Comparison of ENCODE assay signal across 9 mouse cellular contexts in genomic region chr6:93715181-93716180, GRCm38 (mm10).
A peak's percentile ranks its signal among the peaks of the same experiment; 100 is the strongest.
DNase-seq lines count a peak whose midpoint lies in the region; ATAC-seq and TF ChIP-seq lines count a peak whose summit lies in the region.
"Had no signal": no experiment of that assay in that cellular context is flagged by ENCODE, and none has a peak within 500 bp of the region (broad histone marks: within the 10 kb centered on the region; RNA-seq: fewer than 3 reads in every experiment).

No protein-coding gene starts in this region.

- no peaks in the 10 kb centered on the region for H3K9me3 ChIP-seq in lung, embryonic 14.5 days (ENCODE audit: low read depth, low read length)
- H3K9me3 ChIP-seq in forebrain, embryonic 14.5 days (replicated peaks; ENCODE audit: control insufficient read depth, low read length) = no peaks in the 10 kb centered on the region
- no peaks in the 10 kb centered on the region for H3K9me3 ChIP-seq in limb, embryonic 11.5 days (ENCODE audit: control insufficient read depth, low read length)

- peak; percentile 34 for DNase-seq in lung, embryonic 14.5 days
- no peak for DNase-seq in lung, postnatal 25 days (ENCODE audit: low spot score)
- peak; percentile 45 for DNase-seq in forebrain, embryonic 14.5 days (ENCODE audit: low spot score)
- DNase-seq in limb, embryonic 11.5 days (ENCODE audit: low spot score) = peak; percentile 53
- DNase-seq in c-Kit-positive CD71-positive TER-119-positive erythroid progenitor cells, embryonic 14.5 days (ENCODE audit: low spot score) = no peak
- no peak for DNase-seq in left cerebral cortex, postnatal 14 days (ENCODE audit: low spot score in 2 of 2)

- no peaks in the 10 kb centered on the region for H3K36me3 ChIP-seq in lung, embryonic 14.5 days (ENCODE audit: insufficient read depth)
- no peaks in the 10 kb centered on the region for H3K36me3 ChIP-seq in forebrain, embryonic 14.5 days (ENCODE audit: control insufficient read depth, insufficient read depth, low read length)
- H3K36me3 ChIP-seq in limb, embryonic 11.5 days (ENCODE audit: control insufficient read depth, insufficient read depth, low read length) = no peaks in the 10 kb centered on the region

- H3K27ac ChIP-seq in lung, embryonic 14.5 days (ENCODE audit: low read depth) = no peak overlapping the region
- H3K27ac ChIP-seq in forebrain, embryonic 14.5 days (ENCODE audit: low read depth, low read length) = no peak overlapping the region
- no peak overlapping the region for H3K27ac ChIP-seq in limb, embryonic 11.5 days (replicated peaks; ENCODE audit: low read depth, low read length)
- H3K27ac ChIP-seq in olfactory bulb, adult 2 months (ENCODE audit: insufficient read depth, low read depth, low read length) = peak overlapping the region; percentile 18; the same call in 1 of the 2 replicates

- TF ChIP-seq CTCF in lung, embryonic 14.5 days (IDR thresholded peaks at IDR 0.05; ENCODE audit: low read depth) = no peak
- TF ChIP-seq CTCF in olfactory bulb, adult 2 months (IDR thresholded peaks at IDR 0.05; ENCODE audit: insufficient read depth, low read depth, low read length) = no peak

- H3K27me3 ChIP-seq in lung, embryonic 14.5 days (ENCODE audit: insufficient read depth, low read length) = peaks cover 13% of the 10 kb centered on the region; the same call in 1 of the 2 replicates
- H3K27me3 ChIP-seq in forebrain, embryonic 14.5 days (replicated peaks; ENCODE audit: control insufficient read depth, insufficient read depth, low read length) = no peaks in the 10 kb centered on the region
- H3K27me3 ChIP-seq in limb, embryonic 11.5 days (ENCODE audit: control insufficient read depth, insufficient read depth, low read length) = no peaks in the 10 kb centered on the region

- peak overlapping the region; percentile 45 for H3K4me2 ChIP-seq in lung, embryonic 14.5 days
- peak overlapping the region; percentile 44 for H3K4me2 ChIP-seq in forebrain, embryonic 14.5 days (ENCODE audit: low read length)
- peak overlapping the region; percentile 55 for H3K4me2 ChIP-seq in limb, embryonic 11.5 days (ENCODE audit: low read depth, severe bottlenecking)

- 40% methylated on average over 24 of the region's 24 CpGs for WGBS in lung, embryonic 14.5 days
- 31% methylated on average over 24 of the region's 24 CpGs for WGBS in forebrain, embryonic 14.5 days
- WGBS in limb, embryonic 11.5 days = 21% methylated on average over 24 of the region's 24 CpGs
- 33% methylated on average over 24 of the region's 24 CpGs for WGBS in olfactory bulb, adult 2 months

- no peak overlapping the region; the same call in 1 of the 2 replicates for H3K9ac ChIP-seq in lung, embryonic 14.5 days
- H3K9ac ChIP-seq in forebrain, embryonic 14.5 days (ENCODE audit: low read length) = peak overlapping the region; percentile 35
- H3K9ac ChIP-seq in limb, embryonic 11.5 days (ENCODE audit: low read length) = peak overlapping the region; percentile 45

- H3K4me1 ChIP-seq in lung, embryonic 14.5 days (ENCODE audit: insufficient read depth) = no peaks in the 10 kb centered on the region
- peaks cover 21% of the 10 kb centered on the region for H3K4me1 ChIP-seq in forebrain, embryonic 14.5 days (ENCODE audit: control insufficient read depth, insufficient read depth, low read length)
- H3K4me1 ChIP-seq in limb, embryonic 11.5 days (ENCODE audit: control insufficient read depth, insufficient read depth, low read length) = peaks cover 29% of the 10 kb centered on the region
- H3K4me1 ChIP-seq in olfactory bulb, adult 2 months (ENCODE audit: control insufficient read depth, insufficient read depth, low read length) = peaks cover 22% of the 10 kb centered on the region

- no peak overlapping the region; the same call in 1 of the 2 replicates for H3K4me3 ChIP-seq in lung, embryonic 14.5 days (ENCODE audit: low read depth, low read length)
- peak overlapping the region; percentile 3; the same call in 1 of the 2 replicates for H3K4me3 ChIP-seq in forebrain, embryonic 14.5 days (ENCODE audit: low read depth, low read length)
- H3K4me3 ChIP-seq in limb, embryonic 11.5 days (ENCODE audit: low read depth, low read length) = peak overlapping the region; percentile 20
- peak overlapping the region; percentile 16 for H3K4me3 ChIP-seq in olfactory bulb, adult 2 months (ENCODE audit: insufficient read depth, low read depth, low read length)

- no peak for ATAC-seq in lung, embryonic 14.5 days (ENCODE audit: insufficient read depth)
- peak; percentile 18; the same call in 1 of the 2 replicates for ATAC-seq in forebrain, embryonic 14.5 days
- ATAC-seq in limb, embryonic 11.5 days (ENCODE audit: insufficient number of reproducible peaks, low FRiP score, low TSS enrichment, low read depth) = no peak
- no peak for ATAC-seq in monocyte, adult 5-6 weeks (replicated peaks; ENCODE audit: insufficient number of reproducible peaks, low FRiP score, low TSS enrichment, poor library complexity, severe bottlenecking)
- ATAC-seq: activated CD4-positive, CD25-positive, alpha-beta regulatory T cell, adult 4 months had no signal

- no peak for TF ChIP-seq POLR2A in olfactory bulb, adult 2 months (IDR thresholded peaks at IDR 0.05; ENCODE audit: insufficient read depth, low read depth, low read length)

- intact Hi-C loops in left cerebral cortex, postnatal 14 days (cut with DNase I) = no loop called here

Comparison
In these comparisons a context has a peak if more than half of its experiments do, and no peak if none do; other contexts are left out.
1. DNase-seq: peak in lung, embryonic 14.5 days (single experiment), forebrain, embryonic 14.5 days (single experiment) and limb, embryonic 11.5 days (single experiment); none in lung, postnatal 25 days (single experiment), c-Kit-positive CD71-positive TER-119-positive erythroid progenitor cells, embryonic 14.5 days (single experiment) and left cerebral cortex, postnatal 14 days (0 of 2).
2. Peak in every context shown above with its lines, with median percentiles within 50 percentile points of each other: H3K4me2 ChIP-seq.